Mouse (Mus musculus) cerebellum, adult (tissue): Measurements from ENCODE around the gene Polr2j.

Source experiments
- ATAC-seq: cut with Nextera tagmentation; 2 replicates; pipeline ENCODE4 v1.9.2; 2017; ENCODE audit warnings: mild to moderate bottlenecking, moderate library complexity, mixed read lengths; ENCODE audit not compliant: insufficient number of reproducible peaks, low FRiP score, low TSS enrichment

Polr2j gene

DNA sequence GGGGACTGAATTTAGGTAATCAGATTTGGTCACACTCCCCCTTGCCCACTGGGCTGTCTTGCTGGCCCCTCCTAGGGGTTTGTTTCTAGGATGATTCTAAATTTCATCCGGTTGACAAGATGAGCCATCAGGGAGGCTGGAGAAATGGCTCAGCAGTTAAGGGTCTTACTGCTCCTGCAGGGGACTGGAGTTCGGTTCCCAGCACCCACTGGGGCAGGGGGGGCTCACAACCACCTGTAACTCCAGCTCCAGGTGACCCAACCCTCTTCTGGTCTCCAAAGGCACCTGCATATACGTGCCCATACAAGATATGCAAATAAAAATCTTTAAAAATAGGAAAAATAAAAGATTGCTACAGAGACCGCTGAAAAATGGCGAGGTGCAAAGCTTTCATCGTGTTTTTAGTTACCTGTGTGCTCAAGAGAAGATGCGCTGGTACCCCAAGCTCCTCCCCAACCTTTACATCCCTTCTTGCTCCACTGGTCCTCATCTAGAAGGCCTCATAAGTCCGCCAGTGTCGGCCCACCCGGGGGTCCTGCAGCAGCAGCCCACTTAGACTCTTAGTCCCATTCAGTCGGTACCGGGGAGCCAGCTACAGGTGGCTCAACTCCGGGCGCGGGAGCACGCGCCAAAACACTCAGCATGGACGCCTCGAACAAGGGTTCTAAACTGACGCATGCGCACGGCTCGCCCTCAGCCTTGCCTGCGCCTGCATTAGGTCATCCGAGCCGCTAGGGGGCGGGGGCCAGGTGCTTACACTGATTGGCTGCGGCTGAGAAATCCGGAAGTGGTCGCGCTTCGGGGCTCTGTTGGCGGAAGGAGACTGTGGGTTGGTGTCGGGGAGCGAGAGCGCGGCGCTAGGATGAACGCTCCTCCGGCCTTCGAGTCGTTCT lies at the start of gene Polr2j:
TSS of gene Polr2j (plus strand) at position 741 of the 893 bp plus-strand sequence.
- peak; percentile 95 for ATAC-seq

DNA sequence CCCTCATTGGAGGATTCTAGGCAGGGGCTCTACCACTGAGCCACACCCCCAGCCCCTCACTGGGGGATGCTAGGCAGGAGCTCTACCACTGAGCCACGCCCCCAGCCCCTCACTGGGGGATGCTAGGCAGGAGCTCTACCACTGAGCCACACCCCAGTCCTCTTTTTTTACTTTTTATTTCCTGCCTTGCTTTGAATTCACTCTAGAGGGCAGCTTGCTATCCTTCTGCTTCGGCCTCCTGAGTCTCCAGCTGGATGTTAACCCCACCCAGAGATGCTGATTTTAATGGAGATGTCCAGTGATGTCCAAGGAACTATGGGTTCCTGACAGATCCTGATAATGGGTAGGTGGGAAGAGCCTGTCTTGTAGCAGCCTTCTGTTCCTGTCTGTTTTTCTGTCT lies 47.0 kb upstream of the Polr2j start:
- no peak for ATAC-seq

DNA sequence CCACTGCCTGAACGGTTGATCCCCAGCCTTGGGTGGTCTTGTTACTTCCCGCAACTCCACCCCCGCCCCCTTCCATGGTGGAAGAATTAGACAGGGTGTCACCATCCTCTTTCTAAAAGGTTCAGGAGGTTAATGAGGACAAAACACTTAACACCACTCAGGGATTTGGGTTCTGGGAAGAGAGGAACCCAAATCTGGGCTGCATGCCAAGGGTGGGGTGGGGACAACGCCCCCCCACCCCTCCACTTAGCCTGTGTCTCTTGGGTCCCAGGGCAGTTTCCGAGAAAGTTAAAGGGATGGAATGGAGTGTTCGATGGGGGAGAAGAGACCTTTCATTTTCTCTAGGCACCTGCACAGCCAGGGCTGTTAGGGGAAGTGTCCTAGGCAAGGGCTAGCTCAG lies 43.4 kb upstream of the Polr2j start:
- no peak for ATAC-seq

DNA sequence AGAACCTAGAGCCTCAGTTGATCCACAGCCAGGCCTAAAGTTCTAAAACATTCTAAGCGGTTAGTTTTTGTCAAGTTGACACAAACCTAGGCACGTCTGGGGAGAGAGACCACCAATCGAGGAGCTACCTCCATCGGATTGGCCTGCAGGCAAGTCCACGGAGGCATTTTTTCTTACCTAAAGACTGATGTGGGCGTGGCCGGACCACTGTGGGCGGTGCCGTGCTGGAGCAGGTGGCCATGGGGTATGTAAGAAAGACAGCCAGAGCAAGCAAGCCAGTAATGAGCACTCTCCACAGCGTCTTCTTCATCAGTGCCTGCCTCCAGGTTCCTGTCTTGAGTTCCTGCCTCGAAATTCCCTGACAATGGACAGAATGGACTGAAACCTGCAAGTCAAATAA lies 42.9 kb upstream of the Polr2j start:
- no peak for ATAC-seq

DNA sequence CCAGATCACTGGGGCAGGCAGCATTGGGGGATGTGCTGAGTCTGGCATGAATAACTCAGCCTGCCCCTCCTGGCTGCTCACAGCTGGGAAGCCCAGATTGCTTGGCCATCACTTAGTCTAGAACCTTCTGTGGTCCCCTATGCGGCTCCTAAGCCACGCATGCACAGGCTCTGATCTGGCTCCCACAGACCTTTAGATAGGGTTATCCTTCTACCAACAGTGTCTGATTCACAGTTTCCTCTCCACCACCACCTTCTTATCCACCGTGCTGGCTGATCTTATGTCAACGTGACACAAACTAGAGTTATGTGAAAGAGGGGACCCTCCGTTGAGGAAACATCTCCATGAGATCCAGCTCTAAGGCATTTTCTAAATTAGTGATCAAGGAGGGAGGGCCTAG lies 41.4 kb upstream of the Polr2j start:
- ATAC-seq: no peak

DNA sequence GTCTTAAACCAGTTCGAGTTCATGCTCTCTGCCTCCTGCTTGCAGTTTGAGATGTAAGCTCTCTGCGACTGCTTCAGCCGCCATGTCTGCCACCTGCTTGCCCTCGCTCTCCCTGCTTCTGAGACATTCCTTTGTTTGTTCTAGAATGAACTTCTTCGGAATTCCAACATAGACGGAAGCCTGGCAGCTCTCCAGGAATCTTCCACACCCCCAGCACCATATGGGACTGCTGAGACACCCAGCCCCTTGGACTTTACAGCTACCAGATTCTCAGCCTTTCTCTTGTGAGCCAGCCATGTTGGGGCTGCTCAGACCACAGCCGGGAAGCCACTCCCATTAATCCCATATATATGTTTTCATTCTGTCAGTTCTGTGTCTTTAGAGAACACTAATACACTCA lies 40.1 kb upstream of the Polr2j start:
- no peak for ATAC-seq

DNA sequence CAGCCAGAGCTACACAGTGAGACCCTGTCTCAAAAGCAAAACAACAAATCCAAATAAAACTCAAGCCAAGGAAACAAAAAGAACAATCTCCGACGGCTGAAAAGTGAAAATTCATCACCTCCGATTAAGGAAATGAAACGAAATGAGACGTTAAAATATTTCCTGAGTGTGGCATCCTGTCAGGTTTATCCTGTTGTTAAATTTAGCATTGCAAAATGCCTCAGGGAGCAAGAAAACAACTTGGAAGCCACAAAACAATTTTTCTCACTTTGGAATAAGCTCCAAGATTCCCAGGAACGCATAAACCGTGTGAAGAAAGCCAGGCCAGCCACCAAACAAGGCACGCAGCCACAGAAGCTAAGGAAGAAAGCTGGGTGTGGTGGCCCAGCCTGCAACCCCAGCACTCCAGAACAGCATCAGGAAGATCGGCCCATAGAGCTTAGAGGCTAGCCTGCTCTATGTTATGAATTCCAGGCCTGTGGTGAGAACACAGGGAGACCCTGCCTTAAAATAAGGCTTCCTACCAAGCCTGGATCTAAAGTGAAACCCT lies 39.4 kb upstream of the Polr2j start:
- no peak for ATAC-seq

DNA sequence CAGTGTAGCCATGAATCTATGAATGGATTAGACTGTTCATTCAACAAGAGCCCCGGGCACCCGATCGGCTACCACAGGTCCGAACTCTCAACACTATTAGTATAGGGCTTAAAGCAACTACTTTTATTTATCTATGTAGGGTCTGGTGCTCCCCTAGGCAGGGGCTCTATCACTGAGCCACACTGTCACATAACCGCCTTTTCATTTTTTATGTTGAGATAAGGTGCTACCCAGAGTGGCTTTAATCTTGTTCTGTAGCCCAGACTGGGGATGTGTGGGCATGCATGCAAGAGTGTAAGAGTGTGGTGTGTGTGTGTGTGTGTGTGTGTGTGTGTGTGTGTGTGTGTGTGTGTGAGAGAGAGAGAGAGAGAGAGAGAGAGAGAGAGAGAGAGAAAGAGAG lies 38.3 kb upstream of the Polr2j start:
- ATAC-seq: no peak

DNA sequence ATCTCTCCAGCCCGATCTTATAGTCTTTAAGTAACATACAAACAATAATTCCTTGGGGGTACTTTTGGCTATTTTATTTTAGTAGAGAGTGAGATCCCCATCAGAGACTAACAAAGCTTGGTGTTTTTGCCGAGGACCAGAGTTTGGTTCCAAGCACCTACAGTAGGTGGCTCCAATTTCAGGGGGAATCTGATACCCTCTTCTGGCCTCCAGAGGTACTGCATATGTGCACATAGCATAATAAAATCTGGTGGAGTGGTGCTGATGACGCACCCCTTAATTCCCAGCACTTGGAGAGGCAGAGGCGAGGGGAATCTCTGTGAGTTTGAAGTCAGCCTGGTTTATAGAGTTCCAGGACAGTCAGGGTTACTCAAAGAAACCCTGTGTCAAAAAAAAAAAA lies 34.1 kb upstream of the Polr2j start:
- no peak for ATAC-seq

DNA sequence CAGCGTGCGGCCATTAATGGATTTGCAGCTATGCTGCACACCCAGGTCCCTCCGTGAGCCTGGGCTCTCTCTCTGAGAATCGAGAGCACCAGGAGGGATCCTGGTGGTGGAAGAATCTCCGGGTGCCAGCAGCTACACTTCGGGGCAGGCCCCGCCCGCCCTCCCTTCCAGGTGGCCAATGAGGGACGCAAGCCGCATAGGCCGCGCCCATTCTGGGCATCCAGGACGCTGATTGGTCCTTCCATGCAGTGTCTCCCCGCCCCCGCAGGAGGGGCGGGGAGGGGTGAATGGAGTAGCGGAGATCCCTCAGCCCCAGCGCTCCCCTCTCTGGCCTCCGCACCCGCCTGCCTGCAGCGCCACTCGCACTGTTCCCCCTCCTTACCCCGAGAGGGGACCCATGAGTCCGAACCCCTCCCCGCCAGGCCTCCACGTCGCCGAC lies 32.7 kb upstream of the Polr2j start, which contains the start of gene Rasa4:
TSS of gene Rasa4 (plus strand) at position 248 of the 439 bp plus-strand sequence.
- peak; percentile 97 for ATAC-seq

DNA sequence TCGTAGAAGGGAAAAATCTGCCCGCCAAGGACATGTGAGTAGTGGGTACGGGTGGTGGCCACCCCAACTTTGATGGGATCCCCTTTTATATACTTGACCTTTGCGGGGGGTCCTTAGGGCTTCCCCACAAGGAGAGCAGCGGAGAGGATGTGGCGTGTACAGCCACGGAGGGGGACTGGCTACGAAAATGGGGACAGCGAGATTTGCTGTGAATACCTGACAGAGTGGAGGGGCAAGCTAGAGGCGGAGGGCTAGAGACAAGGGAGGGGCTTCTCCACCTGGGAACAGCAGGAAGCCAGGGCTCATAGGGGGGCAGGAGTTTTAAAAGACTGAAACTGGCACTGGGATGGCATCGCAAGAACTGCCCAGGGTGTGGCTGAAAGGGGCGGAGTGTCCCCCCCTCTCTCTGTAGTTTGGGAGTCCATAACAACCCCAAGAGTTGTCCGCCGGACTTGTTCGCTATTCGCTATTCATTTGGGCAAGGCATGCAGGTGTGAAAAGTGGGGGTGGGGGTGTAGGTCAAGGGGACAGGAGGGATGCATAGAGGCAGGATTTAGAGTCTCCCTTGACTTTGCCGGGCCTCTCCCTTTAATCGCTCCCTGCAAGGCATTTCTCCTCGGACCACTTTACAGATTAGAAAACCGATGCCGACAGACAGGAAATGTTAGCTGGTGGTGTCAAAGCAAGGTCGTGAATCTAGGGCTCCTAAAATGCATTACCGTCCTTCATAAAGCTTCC lies 32.1 kb upstream of the Polr2j start:
- 0 out of 2 replicates have a peak, but pooled peaks have one; percentile 8 for ATAC-seq

DNA sequence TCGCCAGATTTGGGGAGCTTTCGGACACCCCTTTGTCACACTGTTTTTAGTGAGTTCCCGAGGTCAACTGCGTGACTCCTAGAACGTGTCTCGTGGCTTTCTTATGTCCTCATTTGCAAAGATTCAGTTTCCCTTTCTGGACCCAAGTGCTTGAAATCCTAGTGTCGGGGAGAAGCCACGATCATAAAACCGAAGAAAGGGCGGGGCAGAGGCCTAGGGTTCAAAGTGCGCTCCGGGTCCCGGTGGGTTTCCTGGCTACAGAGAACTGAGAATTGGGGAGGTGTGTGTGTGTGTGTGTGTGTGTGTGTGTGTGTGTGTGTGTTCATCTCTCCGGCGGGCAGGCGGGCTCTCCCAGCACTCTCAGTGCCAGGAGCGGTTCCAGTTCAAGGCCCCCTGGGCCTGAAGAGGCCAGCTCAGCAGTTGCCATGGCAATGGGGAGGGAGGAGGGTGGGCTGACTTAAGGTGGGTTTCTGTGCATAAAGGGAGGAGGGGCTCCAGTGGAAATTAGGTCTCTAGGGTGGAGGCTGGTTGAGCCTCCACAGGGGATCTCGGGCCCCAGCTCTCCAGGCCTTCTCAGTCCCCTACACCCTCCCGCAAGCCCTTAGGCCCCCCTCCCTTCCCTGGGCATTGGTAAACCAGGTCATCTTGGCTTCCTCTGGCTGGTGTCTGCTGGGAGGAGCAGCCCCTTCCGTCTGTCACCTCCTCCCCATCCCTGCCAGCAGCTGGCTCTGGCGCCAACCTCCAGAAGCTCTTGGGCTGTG lies 31.4 kb upstream of the Polr2j start:
- ATAC-seq: peak; percentile 53; the same call in 1 of the 2 replicates

DNA sequence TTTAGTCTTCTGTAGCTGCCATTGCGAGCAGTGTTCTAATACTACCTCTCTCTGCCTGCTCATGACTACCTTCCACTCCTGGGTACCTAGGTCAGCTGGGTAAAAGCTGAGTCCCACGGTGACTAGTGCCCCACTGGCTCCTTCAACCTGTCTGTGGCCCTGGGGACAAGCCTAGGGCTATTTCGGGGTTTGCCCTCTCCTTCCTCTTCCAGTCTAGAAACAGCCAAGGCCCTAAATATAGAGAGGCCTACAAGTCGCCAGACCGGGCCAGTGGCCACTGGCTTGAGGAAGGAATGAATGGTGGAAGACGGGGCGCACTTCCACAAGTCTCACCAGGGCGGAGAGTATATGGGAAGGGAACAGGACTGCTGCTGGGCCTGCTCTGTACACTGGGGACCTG lies 30.1 kb upstream of the Polr2j start:
- ATAC-seq: no peak

DNA sequence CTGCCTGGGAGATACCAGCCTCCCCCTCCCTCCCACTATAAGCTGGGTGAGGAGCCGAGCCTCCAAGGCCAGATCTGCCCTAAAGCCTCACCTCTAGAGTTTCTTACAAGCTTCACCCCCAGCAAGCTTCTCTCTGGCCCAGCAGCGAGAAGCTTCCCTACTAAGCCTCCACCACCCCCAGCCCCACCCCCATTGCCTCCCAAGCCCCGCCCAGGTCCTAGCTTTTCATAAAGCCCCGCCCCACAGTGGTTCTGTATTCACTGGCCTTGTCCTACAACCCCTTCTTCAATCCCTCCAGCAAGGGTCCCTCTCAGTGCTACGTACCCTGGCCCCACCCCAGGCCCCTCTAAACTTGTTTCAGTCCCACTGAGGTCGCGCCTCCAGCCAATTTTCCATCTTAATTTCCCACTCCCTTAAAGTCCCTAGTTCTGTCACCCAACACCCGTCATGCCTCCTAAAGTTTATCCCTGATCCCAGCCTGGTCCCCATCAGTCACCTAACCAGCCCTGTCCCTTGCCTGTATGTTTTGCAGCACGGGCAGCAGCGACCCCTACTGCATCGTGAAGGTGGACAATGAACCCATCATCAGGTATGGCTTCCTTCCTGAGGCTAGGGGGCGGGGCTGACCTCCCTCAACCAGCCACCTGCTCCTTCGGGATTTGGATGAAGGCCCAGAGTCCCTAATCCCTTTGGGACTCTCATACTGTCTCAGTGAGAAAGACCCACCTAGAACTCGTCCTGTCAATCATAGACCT lies 27.4 kb upstream of the Polr2j start:
- ATAC-seq: no peak

DNA sequence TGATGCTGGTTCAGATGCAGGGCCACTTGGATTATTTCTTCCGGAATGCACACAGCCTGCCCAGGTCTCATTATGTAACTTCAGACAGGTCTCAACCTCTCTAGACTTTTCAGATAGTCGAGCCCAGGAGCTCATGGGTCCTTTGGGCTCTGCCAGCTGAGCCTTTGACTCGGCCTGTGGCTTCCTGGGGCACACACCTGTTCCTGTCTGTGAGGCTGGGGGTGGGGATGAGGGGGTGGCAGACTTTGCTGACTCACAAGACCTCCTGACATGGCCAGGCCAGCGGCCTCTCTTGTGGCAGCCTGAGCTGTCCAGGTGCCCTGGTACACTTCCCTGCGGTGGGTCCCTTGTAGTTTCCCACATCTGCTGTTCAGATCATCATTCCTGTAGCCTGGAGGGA lies 24.5 kb upstream of the Polr2j start:
- ATAC-seq: no peak

DNA sequence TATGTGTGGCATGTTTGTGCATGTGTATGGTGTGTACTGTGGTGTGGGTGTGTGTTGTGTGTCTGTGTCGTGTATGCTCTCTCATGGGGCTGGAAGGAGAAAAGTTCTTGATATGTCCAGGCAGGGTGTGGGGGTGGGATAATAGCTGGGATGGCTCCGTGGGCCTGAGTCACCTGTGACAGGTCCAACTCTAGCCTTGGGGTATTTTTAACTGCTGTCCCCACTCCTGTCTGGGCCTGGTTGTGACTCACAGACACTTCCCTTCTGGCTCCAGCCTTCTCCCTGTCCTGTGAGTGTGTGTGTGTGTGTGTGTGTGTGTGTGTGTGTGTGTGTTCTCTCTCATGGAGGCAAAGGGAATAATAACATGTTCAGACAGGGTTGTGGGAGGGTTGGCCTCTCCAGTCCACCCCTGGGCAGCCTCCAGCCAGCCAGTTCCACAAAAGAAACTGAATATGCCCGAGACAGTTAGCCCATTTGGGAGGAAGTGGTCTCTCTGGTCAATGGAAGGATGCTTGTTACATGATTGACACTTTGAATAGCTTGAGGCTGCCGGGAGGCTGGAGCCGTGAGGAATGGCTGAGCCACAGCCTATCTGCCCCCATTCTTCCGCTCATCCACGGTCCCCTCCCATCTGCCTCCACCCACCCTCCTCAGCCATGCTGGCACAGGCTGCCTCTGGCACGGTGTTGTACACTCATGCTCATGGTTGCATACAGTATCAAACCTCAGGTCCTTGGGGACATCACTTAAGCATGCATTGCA lies 22.0 kb upstream of the Polr2j start:
- no peak for ATAC-seq

DNA sequence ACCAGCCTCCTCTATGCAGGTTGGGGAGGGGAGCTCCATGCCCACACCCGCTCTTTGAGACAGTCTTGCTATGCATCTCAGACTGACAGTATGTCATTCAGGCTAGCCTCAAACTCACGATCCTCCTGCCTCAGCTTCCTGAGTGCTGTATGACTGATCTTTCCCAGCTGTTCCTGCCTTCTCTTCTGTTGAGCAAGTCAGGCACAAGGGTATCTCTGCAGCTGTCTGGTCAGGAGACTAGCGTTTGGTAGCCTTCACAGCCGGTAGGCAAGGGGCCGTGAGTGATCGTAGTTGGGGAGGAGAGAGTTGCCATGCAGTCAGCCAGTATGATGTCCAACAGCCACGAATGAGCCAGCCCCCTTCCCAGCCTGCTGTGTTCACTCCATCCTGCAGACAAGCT lies 21.3 kb upstream of the Polr2j start:
- no peak for ATAC-seq

DNA sequence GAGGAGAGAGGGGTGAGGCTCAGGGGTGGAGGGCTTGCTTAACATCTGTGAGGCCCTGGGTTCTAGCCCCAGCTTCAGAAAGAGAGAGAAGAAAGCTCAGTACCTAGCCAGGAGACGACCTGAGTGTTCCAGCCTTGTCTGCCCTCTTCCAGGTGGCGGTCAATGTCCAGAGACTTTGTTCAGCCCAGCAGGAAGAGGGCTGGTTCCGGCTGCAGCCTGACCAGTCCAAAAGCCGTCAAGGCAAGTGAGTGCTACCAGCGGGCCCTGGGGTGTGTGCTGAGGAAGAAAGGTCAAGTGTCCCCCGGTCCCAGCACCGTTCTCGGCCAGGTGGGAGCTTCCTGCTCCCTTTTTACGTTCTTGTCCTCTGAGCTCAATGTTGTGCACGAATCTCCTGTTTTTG lies 17.9 kb upstream of the Polr2j start:
- no peak for ATAC-seq
